ENCODE assay signal across 9 mouse cellular contexts in the genomic region with DNA sequence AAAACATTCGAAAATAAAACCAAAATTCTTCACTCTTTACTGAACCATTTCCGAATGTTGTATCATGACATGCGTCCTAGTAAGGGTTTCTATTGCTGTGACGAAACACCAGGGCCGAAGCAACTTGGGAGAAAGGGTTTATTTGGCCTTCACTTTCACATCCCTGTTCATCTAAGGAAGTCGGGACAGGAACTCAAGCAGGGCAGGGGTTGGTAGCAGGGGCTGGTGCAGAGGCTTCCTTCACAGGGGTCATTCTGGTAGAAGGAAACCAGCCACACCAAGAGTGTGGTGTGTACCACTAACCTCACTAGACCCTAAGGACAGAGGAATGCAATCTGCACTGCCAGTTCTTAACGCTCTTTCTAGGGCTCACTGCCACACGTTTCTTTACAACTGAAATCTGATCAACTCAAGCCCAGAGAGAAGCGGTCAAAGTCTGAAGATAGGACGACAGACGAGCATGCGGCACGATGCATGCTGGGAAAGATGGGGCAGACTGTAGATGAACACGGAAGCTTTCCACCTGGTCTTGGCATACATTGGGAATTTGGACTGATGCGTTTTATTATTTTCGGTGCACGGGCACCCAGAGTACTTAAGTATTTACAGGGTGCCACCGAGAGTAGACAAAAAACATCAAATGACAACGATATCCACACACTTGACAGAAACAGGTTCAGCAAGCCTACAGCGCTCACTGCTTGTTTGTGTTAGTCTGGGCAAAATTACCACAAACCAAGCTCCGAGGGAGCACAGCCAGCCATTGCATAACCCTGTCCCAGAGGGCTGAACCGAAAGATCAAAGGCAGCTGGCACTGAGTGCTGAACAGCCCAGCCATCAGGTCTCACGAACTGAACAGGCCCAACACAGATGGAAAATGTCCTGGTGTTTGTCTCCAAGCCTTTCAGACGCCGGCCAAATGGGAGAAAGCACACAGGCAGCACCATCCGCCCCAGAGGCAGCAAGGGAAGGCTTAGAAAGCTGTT. TPM values are rescaled to one million over a fixed set of nuclear protein-coding genes. Genes with fewer than 3 reads are reported as not detected.
DNase-seq lines count a peak whose midpoint lies in the region; ATAC-seq and TF ChIP-seq lines count a peak whose summit lies in the region.
"Had no signal": no experiment of that assay in that cellular context is flagged by ENCODE, and none has a peak within 500 bp of the region (broad histone marks: within the 10 kb centered on the region; RNA-seq: fewer than 3 reads in every experiment).

No protein-coding gene starts in this region.

- WGBS in spleen, adult 2 months = 77% methylated on average over 26 of the region's 26 CpGs
- 47% methylated on average over 26 of the region's 26 CpGs for WGBS in lung, embryonic 14.5 days

- no peak for TF ChIP-seq POLR2A in spleen, adult 2 months (IDR thresholded peaks at IDR 0.05; ENCODE audit: low read depth, low read length)

- no peak overlapping the region for H3K4me2 ChIP-seq in lung, embryonic 14.5 days
- H3K4me2 ChIP-seq: embryonic facial prominence, embryonic 12.5 days had no signal

- no peak for TF ChIP-seq CTCF in spleen, adult 2 months (IDR thresholded peaks at IDR 0.05; ENCODE audit: extremely low read depth, insufficient read depth, insufficient read length, insufficient replicate concordance)
- no peak for TF ChIP-seq CTCF in lung, embryonic 14.5 days (IDR thresholded peaks at IDR 0.05; ENCODE audit: low read depth)

- ATAC-seq in lung, embryonic 14.5 days (ENCODE audit: insufficient read depth) = peak; percentile 79

- H3K9me3 ChIP-seq in lung, embryonic 14.5 days (ENCODE audit: low read depth, low read length) = no peaks in the 10 kb centered on the region

- peak; percentile 30 for DNase-seq in cerebellum, adult 11-12 months
- no peak for DNase-seq in cerebellum, adult 8-10 months
- DNase-seq in spleen, adult 2 months (ENCODE audit: low read depth in 1 of 2, low spot score in 2 of 2) = no peak
- no peak for DNase-seq in spleen, adult 18-20 months
- peak; percentile 61 to 68 for DNase-seq in heart, postnatal 10 days
- peak; percentile 88 for DNase-seq in lung, embryonic 14.5 days
- no peak for DNase-seq in frontal cortex, adult 2 months (ENCODE audit: extremely low spot score in 1 of 2, low spot score in 1 of 2)
- no peak for DNase-seq in c-Kit-positive CD71-positive TER-119-positive erythroid progenitor cells, embryonic 14.5 days (ENCODE audit: low spot score)

- no peak overlapping the region; the same call in 1 of the 2 replicates for H3K9ac ChIP-seq in lung, embryonic 14.5 days
- H3K9ac ChIP-seq: embryonic facial prominence, embryonic 12.5 days had no signal

- 0 out of 2 replicates have a peak overlapping the region, but pooled peaks have one; percentile 14 for H3K27ac ChIP-seq in spleen, adult 2 months (ENCODE audit: insufficient read depth, low read length)
- H3K27ac ChIP-seq in lung, embryonic 14.5 days (ENCODE audit: low read depth) = peak overlapping the region; percentile 73
- H3K27ac ChIP-seq: embryonic facial prominence, embryonic 12.5 days had no signal

- peaks cover 4% of the 10 kb centered on the region; the same call in 1 of the 2 replicates for H3K36me3 ChIP-seq in spleen, adult 2 months (ENCODE audit: control insufficient read depth, insufficient read depth, low read length)
- H3K36me3 ChIP-seq in lung, embryonic 14.5 days (ENCODE audit: insufficient read depth) = peaks cover 17% of the 10 kb centered on the region

- H3K27me3 ChIP-seq in spleen, adult 2 months (ENCODE audit: control insufficient read depth, insufficient read depth, low read length) = no peaks in the 10 kb centered on the region
- no peaks in the 10 kb centered on the region for H3K27me3 ChIP-seq in lung, embryonic 14.5 days (ENCODE audit: insufficient read depth, low read length)
- H3K27me3 ChIP-seq: embryonic facial prominence, embryonic 12.5 days had no signal

- no peaks in the 10 kb centered on the region for H3K4me1 ChIP-seq in spleen, adult 2 months (ENCODE audit: control insufficient read depth, insufficient read depth, insufficient read length)
- H3K4me1 ChIP-seq in lung, embryonic 14.5 days (ENCODE audit: insufficient read depth) = peaks cover 14% of the 10 kb centered on the region
- H3K4me1 ChIP-seq: embryonic facial prominence, embryonic 12.5 days had no signal

- intact Hi-C loops in heart, postnatal 10 days (cut with DNase I) = loop anchor here (1.0 to 2.0 kb wide), 3 partner anchors 32 to 352 kb away; no protein-coding TSS in a partner anchor

- H3K4me3 ChIP-seq in spleen, adult 2 months (ENCODE audit: extremely low read depth, insufficient read depth, insufficient read length) = no peak overlapping the region
- H3K4me3 ChIP-seq in lung, embryonic 14.5 days (ENCODE audit: low read depth, low read length) = no peak overlapping the region
- H3K4me3 ChIP-seq: embryonic facial prominence, embryonic 12.5 days had no signal

RNA-seq across cellular contexts. Expression of gene Gm10974, which starts 54.7 kb away (rescaled TPM):
- polyA plus RNA-seq in spleen, adult 2 months (2012; rRNA removed) = not detected in 2 replicates
- not detected for total RNA-seq in heart, postnatal 10 days (2021)
- polyA plus RNA-seq in lung, embryonic 14.5 days (2014; fragmentation: Nextera tagmentation; extraction: Ambion mirVana) = not detected in 2 replicates
- polyA plus RNA-seq in frontal cortex, adult 2 months (2012; rRNA removed) = not detected in 2 replicates
- polyA plus RNA-seq: embryonic facial prominence, embryonic 12.5 days had no signal

Comparison
In these comparisons a context has a peak if more than half of its experiments do, and no peak if none do; other contexts are left out.
1. DNase-seq: peak in cerebellum, adult 11-12 months (single experiment), heart, postnatal 10 days (2 of 2) and lung, embryonic 14.5 days (single experiment); none in cerebellum, adult 8-10 months (single experiment), spleen, adult 2 months (0 of 2), spleen, adult 18-20 months (0 of 2), frontal cortex, adult 2 months (0 of 2) and c-Kit-positive CD71-positive TER-119-positive erythroid progenitor cells, embryonic 14.5 days (single experiment).